Mouse (Mus musculus) large intestine, adult 2 months (tissue): ENCODE data around the gene Rhox4c. TPM values are rescaled to one million over a fixed set of nuclear protein-coding genes. Genes with fewer than 3 reads are reported as not detected.
"Not testable (repeated sequence)": the region's sequence is repeated elsewhere in the genome, so short reads cannot be mapped to it uniquely, and the experiment has no call there.

Source experiments
- DNase-seq: peaks from one replicate; pipeline ENCODE4 v3.0.0-alpha.2; 2012; ENCODE audit warnings: low read depth, low spot score
- WGBS: fragments of 180-500 bp; shearing (Covaris S2); methylation state at CpG from one replicate; pipeline ENCODE4 v1.1.7; 2018; 5-methylcytosine and 5-hydroxymethylcytosine counted together
- polyA plus RNA-seq: library from polyadenylated mRNA; depleted of rRNA; stranded (reverse); fragments of >200 nt; gene quantifications from 2 replicates; pipeline ENCODE4 v1.2.3, GENCODE M21; 2012; rRNA removed

Gene Rhox4c
- not detected in 2 replicates for polyA plus RNA-seq

DNA sequence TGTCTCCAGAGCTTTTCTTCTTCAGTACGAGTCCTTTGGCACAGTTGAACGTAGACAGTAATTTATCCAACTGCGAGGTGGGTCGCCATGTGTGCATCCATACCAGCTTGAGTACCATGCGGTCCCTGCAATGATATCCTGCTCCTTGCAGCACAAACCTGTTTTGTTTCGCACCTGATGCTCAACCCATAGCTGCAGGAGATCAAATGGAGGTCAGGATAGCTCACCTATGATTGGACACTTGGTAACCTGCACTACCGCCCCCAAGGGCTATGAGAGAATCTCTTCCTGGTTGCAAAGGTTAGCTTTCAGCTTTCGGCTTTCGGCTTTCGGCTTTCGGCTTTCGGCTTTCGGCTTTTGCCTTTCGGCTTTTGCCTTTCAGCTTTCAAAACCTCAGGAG is at the start of gene Rhox4c:
Gene Rhox4c, plus strand, starts transcription at position 301 of the 400 bp plus-strand sequence.
- 94% methylated on average over 14 of the region's 14 CpGs for WGBS
- DNase-seq: not testable (repeated sequence)

DNA sequence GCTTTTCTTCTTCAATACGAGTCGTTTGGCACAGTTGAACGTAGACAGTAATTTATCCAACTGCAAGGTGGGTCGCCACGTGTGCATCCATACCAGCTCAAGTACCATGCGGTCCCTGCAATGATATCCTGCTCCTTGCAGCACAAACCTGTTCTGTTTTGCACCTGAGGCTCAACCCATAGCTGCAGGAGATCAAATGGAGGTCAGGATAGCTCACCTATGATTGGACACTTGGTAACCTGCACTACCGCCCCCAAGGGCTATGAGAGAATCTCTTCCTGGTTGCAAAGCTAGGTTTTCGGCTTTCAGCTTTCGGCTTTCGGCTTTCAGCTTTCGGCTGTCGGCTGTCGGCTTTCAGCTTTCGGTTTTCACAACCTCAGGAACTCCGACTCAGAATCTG is 47.9 kb upstream of the Rhox4c start, which contains the start of gene Rhox4b:
Gene Rhox4b, plus strand, starts transcription at position 301 of the 400 bp plus-strand sequence.
- not testable (repeated sequence) for DNase-seq
- WGBS: 88% methylated on average over 15 of the region's 15 CpGs

DNA sequence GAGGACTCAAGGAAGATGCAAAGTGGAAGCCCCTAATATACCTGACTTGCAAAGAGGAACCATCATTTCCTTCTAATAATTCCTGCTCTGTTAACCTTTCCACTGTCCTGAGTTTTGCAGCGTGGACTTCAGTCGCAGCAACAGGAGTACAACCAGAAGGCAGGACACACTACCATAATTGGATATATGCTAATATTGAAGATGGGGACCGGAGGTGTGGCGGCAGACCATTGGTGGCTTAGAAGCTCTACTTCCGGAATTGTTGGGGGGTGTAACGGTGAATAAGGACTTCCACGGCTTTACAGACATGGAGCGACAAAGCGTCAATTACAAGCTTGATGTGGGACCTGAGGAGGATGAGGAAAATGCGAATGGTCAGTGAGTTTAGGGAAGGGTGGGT is 26.8 kb upstream of the Rhox4c start, which contains the start of gene Rhox2c:
Gene Rhox2c, plus strand, starts transcription at position 301 of the 400 bp plus-strand sequence.
- DNase-seq: not testable (repeated sequence)
- 92% methylated on average over 9 of the region's 10 CpGs for WGBS

DNA sequence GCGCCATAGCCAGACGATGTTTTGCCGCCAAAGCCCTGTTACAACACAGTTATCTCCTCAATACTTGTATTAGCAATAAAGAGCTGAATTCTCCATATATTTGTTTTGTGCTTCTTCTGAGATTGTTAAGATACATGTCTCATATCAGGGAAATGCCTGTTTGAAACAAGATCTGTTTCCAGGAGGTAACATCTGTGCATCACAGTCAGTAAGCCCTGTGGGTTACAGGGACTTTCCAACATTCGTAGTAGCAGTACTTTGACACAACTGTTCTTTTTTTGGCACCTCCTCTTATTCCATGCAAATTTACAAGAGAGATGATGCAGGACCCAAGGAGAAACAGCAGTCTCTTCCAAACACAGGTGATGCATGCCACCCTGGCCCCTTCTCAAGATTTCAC is 21.9 kb upstream of the Rhox4c start, which contains the start of gene Rhox3c:
Gene Rhox3c, plus strand, starts transcription at position 301 of the 400 bp plus-strand sequence.
- 88% methylated on average over 3 of the region's 4 CpGs for WGBS
- not testable (repeated sequence) for DNase-seq

DNA sequence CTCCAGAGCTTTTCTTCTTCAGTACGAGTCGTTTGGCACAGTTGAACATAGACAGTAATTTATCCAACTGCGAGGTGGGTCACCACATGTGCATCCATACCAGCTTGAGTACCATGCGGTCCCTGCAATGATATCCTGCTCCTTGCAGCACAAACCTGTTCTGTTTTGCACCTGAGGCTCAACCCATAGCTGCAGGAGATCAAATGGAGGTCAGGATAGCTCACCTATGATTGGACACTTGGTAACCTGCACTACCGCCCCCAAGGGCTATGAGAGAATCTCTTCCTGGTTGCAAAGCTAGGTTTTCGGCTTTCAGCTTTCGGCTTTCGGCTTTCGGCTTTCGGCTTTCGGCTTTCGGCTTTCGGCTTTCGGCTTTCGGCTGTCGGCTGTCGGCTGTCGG is 33.9 kb downstream of the Rhox4c start, which contains the start of gene Rhox4d:
Gene Rhox4d, plus strand, starts transcription at position 301 of the 400 bp plus-strand sequence.
- WGBS: 92% methylated on average over 16 of the region's 18 CpGs

DNA sequence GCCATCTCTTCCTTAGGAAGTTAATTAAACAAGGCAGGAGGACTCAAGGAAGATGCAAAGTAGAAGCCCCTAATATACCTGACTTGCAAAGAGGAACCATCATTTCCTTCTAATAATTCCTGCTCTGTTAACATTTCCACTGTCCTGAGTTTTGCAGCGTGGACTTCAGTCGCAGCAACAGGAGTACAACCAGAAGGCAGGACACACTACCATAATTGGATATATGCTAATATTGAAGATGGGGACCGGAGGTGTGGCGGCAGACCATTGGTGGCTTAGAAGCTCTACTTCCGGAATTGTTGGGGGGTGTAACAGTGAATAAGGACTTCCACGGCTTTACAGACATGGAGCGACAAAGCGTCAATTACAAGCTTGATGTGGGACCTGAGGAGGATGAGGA is 50.0 kb downstream of the Rhox4c start, which contains the start of gene Rhox2e:
Gene Rhox2e, plus strand, starts transcription at position 301 of the 400 bp plus-strand sequence.
- WGBS: 87% methylated on average over 2 of the region's 8 CpGs
- not testable (repeated sequence) for DNase-seq

More for the DNA sequence above, 33.9 kb downstream of the Rhox4c start, which contains the start of gene Rhox4d:
- not testable (repeated sequence) for DNase-seq

Other genes with a start within 250 kb of the Rhox4c start
- not detected in 2 replicates for gene Rhox2a, start 235.4 kb upstream of the Rhox4c start, polyA plus RNA-seq
- not detected in 2 replicates for gene Rhox3a, start 230.4 kb upstream of the Rhox4c start, polyA plus RNA-seq
- not detected in 2 replicates for gene Rhox4a, start 215.0 kb upstream of the Rhox4c start, polyA plus RNA-seq
- gene Rhox3a2, start 100.3 kb upstream of the Rhox4c start, polyA plus RNA-seq: not detected in 2 replicates
- gene Rhox4a2, start 89.5 kb upstream of the Rhox4c start, polyA plus RNA-seq: not detected in 2 replicates
- not detected in 2 replicates for gene Rhox2b, start 68.3 kb upstream of the Rhox4c start, polyA plus RNA-seq
- not detected in 2 replicates for gene Rhox4b, start 47.8 kb upstream of the Rhox4c start, polyA plus RNA-seq
- gene Rhox2c, start 26.7 kb upstream of the Rhox4c start, polyA plus RNA-seq: not detected in 2 replicates
- not detected in 2 replicates for gene Rhox3c, start 21.8 kb upstream of the Rhox4c start, polyA plus RNA-seq
- gene Rhox2d, start 13.1 kb downstream of the Rhox4c start, polyA plus RNA-seq: not detected in 2 replicates
- not detected in 2 replicates for gene Rhox4d, start 34.0 kb downstream of the Rhox4c start, polyA plus RNA-seq
- gene Rhox2e, start 50.1 kb downstream of the Rhox4c start, polyA plus RNA-seq: not detected in 2 replicates
- gene Rhox3e, start 61.7 kb downstream of the Rhox4c start, polyA plus RNA-seq: not detected in 2 replicates
- not detected in 2 replicates for gene Rhox4e, start 77.1 kb downstream of the Rhox4c start, polyA plus RNA-seq
- not detected in 2 replicates for gene Rhox2f, start 91.1 kb downstream of the Rhox4c start, polyA plus RNA-seq
- not detected in 2 replicates for gene Rhox3f, start 100.7 kb downstream of the Rhox4c start, polyA plus RNA-seq
- gene Rhox4f, start 127.4 kb downstream of the Rhox4c start, polyA plus RNA-seq: not detected in 2 replicates
- gene Rhox3g, start 148.3 kb downstream of the Rhox4c start, polyA plus RNA-seq: not detected in 2 replicates
- gene Rhox2g, start 163.1 kb downstream of the Rhox4c start, polyA plus RNA-seq: not detected in 2 replicates
- gene Rhox4g, start 171.0 kb downstream of the Rhox4c start, polyA plus RNA-seq: not detected in 2 replicates
- gene Rhox3h, start 188.4 kb downstream of the Rhox4c start, polyA plus RNA-seq: not detected in 2 replicates
- gene Rhox2h, start 192.9 kb downstream of the Rhox4c start, polyA plus RNA-seq: not detected in 2 replicates